Mouse (Mus musculus): ENCODE data around the gene Mpzl3.

The Mpzl3 gene

GRCm38 (mm10) chr9:45042947-45043346, 12.0 kb upstream of the Mpzl3 start:
- peak; percentile 28 for DNase-seq (ENCODE audit: low read depth, low spot score)

DNA sequence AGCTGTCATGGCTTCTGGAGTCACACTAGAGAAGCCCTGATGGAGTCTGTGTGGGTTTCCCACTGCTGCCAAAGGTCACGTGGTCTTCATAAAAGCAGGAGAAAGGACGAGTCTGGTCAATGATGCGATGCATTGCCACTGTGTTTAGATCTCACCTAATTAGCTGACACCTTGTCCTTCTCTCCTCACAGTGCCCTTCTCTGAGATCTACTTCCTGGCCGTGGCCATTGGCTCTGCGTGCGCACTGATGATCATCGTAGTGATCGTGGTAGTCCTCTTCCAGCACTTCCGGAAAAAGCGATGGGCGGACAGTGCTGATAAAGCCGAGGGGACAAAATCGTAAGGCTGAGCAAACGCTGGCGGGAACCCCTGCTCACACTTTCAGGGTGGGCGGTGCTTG, 8.0 kb upstream of the Mpzl3 start:
- DNase-seq (ENCODE audit: low read depth, low spot score): no peak

DNA sequence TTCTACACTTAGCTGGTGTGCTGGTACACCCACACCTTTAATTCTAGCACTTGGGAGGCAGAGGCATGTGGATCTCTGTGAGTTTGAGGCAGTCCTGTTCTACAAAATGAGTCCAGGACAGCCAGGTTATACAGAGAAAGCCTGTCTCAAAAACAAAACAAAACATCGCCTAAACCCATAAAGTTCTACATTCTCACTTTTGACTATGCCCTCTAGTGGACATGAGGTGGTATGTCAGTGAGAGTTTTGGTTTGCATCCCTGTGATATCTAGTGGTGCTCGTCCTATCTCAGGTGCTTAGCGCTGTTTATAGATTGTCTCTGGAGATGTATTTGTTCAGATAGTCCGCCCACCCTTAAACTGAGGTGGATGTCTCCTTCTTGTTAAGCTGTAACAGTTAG, 6.5 kb upstream of the Mpzl3 start:
- DNase-seq (ENCODE audit: low read depth, low spot score): peak; percentile 68

GRCm38 (mm10) chr9:45049731-45050130, 5.3 kb upstream of the Mpzl3 start:
- DNase-seq (ENCODE audit: low read depth, low spot score): no peak

DNA sequence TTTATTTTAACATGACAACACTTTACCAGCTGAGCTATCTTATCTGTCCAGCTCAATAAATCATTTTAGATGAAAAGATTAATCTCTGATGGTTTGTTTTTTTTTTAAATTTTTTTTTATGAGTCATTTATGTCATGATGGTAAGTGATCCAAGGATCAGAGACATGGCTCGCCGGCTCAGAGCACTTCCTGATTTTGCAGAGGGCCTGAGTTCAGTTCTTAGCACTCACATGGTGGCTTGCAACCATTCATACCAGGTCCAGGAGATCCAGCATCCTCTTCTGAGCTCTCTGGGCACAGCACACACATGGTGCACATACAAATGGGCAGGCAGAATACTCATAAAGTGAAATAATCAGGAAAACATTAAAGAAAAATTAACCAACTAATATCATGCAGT, 4.7 kb upstream of the Mpzl3 start:
- DNase-seq (ENCODE audit: low read depth, low spot score): no peak

DNA sequence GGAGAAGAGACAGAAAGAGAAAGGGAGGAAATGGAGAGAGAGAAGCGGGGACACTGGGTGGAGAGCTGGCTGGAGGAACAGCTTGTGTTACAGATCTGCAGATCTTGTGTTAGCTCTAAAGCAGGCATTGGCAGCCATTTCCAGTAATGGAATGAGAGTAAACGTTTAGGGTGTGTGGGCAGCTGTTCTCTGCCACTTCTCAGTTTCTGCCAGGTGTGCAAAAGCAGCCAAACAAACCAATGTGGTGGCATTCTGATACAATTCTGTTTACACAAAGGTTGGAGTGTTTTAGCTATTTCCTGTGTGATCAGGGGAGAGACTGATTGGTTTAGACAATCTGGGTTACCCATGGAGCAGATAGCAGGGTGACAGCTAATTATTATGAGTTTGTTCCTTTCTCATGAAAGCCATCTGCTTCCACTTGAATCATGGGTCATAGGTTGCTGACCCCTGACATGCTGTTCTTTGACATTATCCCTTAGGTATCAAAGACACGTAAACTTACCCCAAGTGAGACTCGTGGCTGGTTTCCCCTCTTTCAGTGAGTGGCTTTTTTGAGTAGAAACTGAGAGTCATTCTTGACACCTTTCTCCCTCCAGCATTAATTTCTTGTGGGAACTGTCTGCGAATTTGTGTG, 3.4 kb downstream of the Mpzl3 start:
- no peak for DNase-seq (ENCODE audit: low read depth, low spot score)

DNA sequence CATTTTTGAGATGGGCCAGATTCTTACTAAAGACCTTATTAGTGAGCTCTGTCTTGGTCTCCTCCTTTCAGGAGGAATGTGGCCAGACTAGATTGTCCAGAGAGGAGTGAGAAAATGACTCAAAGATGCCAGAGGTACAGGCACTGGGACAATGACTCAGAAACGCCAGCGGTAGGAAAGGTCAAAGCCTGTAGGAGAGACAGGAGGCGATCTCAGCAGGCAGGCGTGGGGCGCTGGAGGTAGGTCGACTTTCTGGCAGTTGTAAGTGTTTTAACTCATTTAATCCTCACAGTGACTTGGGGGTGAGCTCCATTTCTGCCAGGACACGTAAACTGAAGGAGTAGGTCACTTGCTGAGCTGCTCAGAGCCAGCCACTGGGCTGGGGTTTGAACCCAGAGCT, 5.2 kb downstream of the Mpzl3 start:
- no peak for DNase-seq (ENCODE audit: low read depth, low spot score)

DNA sequence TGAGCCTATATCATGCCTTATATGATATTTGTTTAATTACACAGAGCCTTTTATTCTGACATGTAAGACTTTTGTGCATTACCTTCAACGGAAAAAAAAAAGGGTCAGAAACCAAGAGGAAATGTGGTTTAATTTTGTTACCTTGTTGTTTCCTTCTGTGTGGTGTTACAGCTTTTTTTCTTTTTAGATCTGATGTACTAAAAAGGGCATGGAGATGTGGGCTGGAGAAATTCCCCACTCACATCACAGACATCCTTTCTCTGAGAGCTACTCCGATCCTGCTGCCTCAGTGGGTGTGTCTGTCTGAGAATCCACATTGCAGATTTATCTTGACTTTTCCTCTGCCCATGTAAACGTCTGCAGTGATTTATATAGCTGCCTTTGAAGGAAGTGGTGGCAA, 7.7 kb downstream of the Mpzl3 start:
- no peak for DNase-seq (ENCODE audit: low read depth, low spot score)

GRCm38 (mm10) chr9:45064421-45064820, 9.4 kb downstream of the Mpzl3 start:
- no peak for DNase-seq (ENCODE audit: low read depth, low spot score)

DNA sequence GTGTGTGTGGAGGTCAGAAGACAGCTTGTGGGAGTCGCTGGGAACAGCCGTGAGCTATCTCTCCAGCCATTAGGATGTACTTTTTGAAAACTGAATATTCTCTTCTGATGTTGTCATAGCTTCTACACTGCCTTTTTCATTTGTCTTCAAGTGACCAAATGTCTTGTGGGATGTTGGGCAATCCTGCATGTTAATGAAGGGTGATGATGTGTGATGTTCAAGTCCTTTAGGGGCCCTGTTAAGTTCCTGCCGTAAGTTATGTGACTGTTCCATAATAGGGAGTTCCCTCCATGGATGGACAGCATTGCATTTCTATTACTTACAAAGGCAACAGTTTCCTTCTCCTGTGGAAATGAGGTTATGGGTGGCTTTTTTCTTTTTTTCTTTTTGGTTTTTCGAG, 11.7 kb downstream of the Mpzl3 start:
- DNase-seq (ENCODE audit: low read depth, low spot score): no peak

- no peak for DNase-seq (ENCODE audit: low read depth, low spot score)
Measured at GRCm38 (mm10) chr9:45071800-45072199, 16.8 kb downstream of the Mpzl3 start.

GRCm38 (mm10) chr9:45077859-45078258, 22.9 kb downstream of the Mpzl3 start:
- no peak for DNase-seq (ENCODE audit: low read depth, low spot score)

- DNase-seq (ENCODE audit: low read depth, low spot score): no peak
Measured at GRCm38 (mm10) chr9:45079011-45079410, 24.0 kb downstream of the Mpzl3 start, which contains the start of gene Jaml. Jaml (plus strand) TSS chr9:45079183.

DNA sequence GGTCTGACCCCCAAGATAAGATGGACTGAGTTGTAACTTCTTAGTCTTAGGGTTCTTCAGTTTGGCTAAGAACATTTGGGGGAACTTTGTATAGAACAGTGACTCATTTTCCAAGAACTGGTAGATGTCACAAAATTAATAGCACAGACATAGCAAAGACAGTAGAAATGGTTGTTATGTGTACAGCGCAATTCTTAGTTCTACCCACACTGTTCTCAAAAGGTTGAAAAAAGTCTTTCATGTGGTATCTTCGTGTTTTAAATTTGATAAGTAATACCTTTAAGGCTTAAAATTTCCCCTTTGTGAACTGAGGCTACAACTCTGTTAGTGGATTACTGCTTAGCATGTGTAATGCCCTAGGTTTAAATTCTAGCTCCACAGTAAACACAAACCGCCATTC, 28.1 kb downstream of the Mpzl3 start:
- no peak for DNase-seq (ENCODE audit: low read depth, low spot score)

GRCm38 (mm10) chr9:45084556-45084955, 29.6 kb downstream of the Mpzl3 start:
- no peak for DNase-seq (ENCODE audit: low read depth, low spot score)

DNA sequence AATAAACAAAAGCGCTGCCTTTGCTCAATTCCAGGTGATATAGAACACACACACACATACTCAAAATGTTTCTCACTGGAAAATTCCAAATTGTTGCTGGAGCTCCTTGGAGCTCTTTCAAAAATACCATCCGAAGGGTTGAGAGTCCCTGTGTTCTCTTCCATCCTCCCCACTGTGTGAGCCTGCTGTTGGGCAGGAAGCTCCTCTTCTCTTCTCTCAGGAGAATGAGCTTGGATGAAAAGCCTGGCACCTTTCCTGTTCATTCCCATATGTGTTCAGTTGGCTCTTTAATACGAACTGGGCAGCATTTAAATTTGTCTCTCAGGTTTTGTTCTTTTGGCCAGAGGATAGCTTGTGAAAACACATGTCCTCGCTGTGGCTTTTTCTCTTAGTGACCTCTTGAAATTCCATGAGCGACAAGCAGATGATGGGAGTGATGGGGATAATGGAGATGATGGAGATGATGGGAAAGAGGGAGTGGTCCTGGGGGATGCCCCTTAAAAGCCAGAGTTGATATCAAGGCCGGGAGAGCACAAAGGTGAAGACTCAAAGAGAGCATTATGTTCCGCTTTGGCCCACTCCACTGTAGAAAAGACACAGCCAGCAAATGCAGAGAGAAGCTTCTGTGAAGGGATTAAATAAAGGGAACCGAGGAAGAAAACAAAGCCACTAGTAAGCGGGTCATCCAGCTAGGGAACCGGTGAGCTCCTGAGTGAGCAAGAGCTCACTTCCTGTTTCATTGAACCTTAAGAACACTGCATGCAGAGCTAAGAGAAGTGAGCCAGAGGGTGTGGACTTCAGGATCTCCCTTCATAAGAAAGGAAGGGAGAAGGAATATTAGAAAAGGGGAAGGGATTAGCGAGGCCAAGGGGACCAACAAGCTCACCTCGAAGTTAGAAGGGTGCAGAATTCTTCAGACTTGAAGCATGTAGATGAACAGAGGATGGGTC, 31.0 kb downstream of the Mpzl3 start:
- no peak for DNase-seq (ENCODE audit: low read depth, low spot score)

GRCm38 (mm10) chr9:45088040-45088439, 33.1 kb downstream of the Mpzl3 start:
- DNase-seq (ENCODE audit: low read depth, low spot score): no peak

- DNase-seq (ENCODE audit: low read depth, low spot score): no peak
Measured at GRCm38 (mm10) chr9:45090811-45091210, 35.8 kb downstream of the Mpzl3 start.

DNA sequence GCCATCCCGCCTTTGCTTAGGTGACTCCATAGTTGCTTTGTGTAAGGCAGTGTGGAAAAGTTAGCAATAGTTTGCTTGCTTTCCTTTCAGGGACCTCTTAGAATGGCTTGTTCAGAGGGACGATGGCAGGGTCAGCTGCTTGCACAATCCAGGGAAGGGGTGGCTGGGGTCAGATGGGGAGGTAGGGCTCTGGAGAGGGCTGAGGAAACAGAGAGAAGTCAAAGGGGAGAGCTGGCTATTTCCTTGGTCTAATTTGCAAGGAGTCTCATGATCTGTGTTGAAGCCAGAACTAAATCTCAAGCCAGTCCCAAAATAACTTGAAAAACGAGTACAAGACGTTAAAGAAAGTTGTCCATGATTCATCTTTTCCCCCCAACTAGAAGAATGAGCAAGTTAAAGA, 37.7 kb downstream of the Mpzl3 start:
- no peak for DNase-seq (ENCODE audit: low read depth, low spot score)

GRCm38 (mm10) chr9:45095149-45095937, 40.4 kb downstream of the Mpzl3 start:
- no peak for DNase-seq (ENCODE audit: low read depth, low spot score)

DNA sequence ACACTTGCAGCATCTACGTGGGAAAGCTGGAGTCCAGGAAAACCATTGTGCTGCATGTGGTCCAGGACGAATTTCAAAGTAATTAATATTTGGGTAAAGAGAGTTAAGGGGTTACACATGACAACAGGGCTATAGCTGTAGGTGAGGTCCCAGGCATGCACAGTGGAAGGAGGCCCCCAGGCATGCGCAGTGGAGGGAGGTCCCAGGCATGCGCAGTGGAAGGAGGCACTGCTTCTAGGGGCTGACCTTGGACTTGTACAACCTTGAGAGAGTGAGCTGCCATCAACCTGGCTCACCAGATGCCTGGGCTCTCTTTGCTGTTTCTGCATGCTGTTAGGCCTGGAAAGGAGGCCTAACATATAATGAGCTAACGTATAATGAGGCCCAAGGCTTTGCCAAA, 42.9 kb downstream of the Mpzl3 start:
- peak; percentile 65 for DNase-seq (ENCODE audit: low read depth, low spot score)

- no peak for DNase-seq (ENCODE audit: low read depth, low spot score)
Measured at GRCm38 (mm10) chr9:45098426-45098825, 43.4 kb downstream of the Mpzl3 start.
